Mouse (Mus musculus): ENCODE measurements around the gene Pon3. TPM values are rescaled to one million over a fixed set of nuclear protein-coding genes. Genes with fewer than 3 reads are reported as not detected.

The Pon3 gene
- polyA plus RNA-seq, 1 experiment from 2014 or later = 62.9 TPM

GRCm38 (mm10) chr6:5262322-5263249, 6.5 kb upstream of the Pon3 start:
- Histone ChIP-seq H3K4me3 (ENCODE audit: low read depth, low read length) (no peak overlapping the region), H3K9ac (ENCODE audit: low read depth, low read length) (no peak overlapping the region), H3K4me1 (replicated peaks; ENCODE audit: control insufficient read depth, insufficient read depth, low read length) (no peaks in the 10 kb centered on the region), H3K4me2 (replicated peaks; ENCODE audit: low read depth) (no peak overlapping the region), H3K36me3 (ENCODE audit: control insufficient read depth, insufficient read depth) (peaks cover 38% of the 10 kb centered on the region), H3K27me3 (replicated peaks; ENCODE audit: control insufficient read depth, insufficient read depth, low read length) (no peaks in the 10 kb centered on the region), H3K9me3 (ENCODE audit: control insufficient read depth) (no peaks in the 10 kb centered on the region), H3K27ac (ENCODE audit: low read depth, low read length) (no peak overlapping the region)
- ATAC-seq = no peak
- 62% methylated on average over 9 of the region's 10 CpGs for WGBS
- no peak for TF ChIP-seq CTCF (IDR thresholded peaks at IDR 0.05; ENCODE audit: low read depth)

- ATAC-seq = no peak
- peak overlapping the region; percentile 49 for H3K4me3 ChIP-seq (ENCODE audit: low read depth, low read length)
- no peak overlapping the region; the same call in 1 of the 2 replicates for H3K9ac ChIP-seq (ENCODE audit: low read depth, low read length)
- H3K9me3 ChIP-seq (ENCODE audit: control insufficient read depth) = no peaks in the 10 kb centered on the region
- H3K36me3 ChIP-seq (ENCODE audit: control insufficient read depth, insufficient read depth) = peaks cover 5% of the 10 kb centered on the region; the same call in 1 of the 2 replicates
- H3K27ac ChIP-seq (ENCODE audit: low read depth, low read length) = no peak overlapping the region
- no peaks in the 10 kb centered on the region for H3K27me3 ChIP-seq (replicated peaks; ENCODE audit: control insufficient read depth, insufficient read depth, low read length)
- WGBS = 48% methylated on average over 6 of the region's 6 CpGs
- TF ChIP-seq CTCF (IDR thresholded peaks at IDR 0.05; ENCODE audit: low read depth) = no peak
- no peaks in the 10 kb centered on the region; the same call in 1 of the 2 replicates for H3K4me1 ChIP-seq (replicated peaks; ENCODE audit: control insufficient read depth, insufficient read depth, low read length)
- peak overlapping the region; percentile 72 for H3K4me2 ChIP-seq (replicated peaks; ENCODE audit: low read depth)
Measured at GRCm38 (mm10) chr6:5255291-5255690, 795 bp downstream of the Pon3 start.

- no peak for ATAC-seq
- 95% methylated on average over 2 of the region's 2 CpGs for WGBS
- Histone ChIP-seq H3K36me3 (ENCODE audit: control insufficient read depth, insufficient read depth) (peaks cover 8% of the 10 kb centered on the region; the same call in 1 of the 2 replicates), H3K9me3 (ENCODE audit: control insufficient read depth) (no peaks in the 10 kb centered on the region), H3K9ac (ENCODE audit: low read depth, low read length) (no peak overlapping the region), H3K4me1 (replicated peaks; ENCODE audit: control insufficient read depth, insufficient read depth, low read length) (no peaks in the 10 kb centered on the region; the same call in 1 of the 2 replicates), H3K27ac (ENCODE audit: low read depth, low read length) (no peak overlapping the region), H3K4me2 (replicated peaks; ENCODE audit: low read depth) (peak overlapping the region; percentile 72; the same call in 1 of the 2 replicates), H3K27me3 (replicated peaks; ENCODE audit: control insufficient read depth, insufficient read depth, low read length) (no peaks in the 10 kb centered on the region), H3K4me3 (ENCODE audit: low read depth, low read length) (no peak overlapping the region)
- TF ChIP-seq CTCF (IDR thresholded peaks at IDR 0.05; ENCODE audit: low read depth) = no peak
Measured at GRCm38 (mm10) chr6:5254869-5255268, 1.2 kb downstream of the Pon3 start.

- Histone ChIP-seq H3K4me1 (replicated peaks; ENCODE audit: control insufficient read depth, insufficient read depth, low read length) (no peaks in the 10 kb centered on the region), H3K4me3 (ENCODE audit: low read depth, low read length) (no peak overlapping the region), H3K36me3 (ENCODE audit: control insufficient read depth, insufficient read depth) (peaks cover 11% of the 10 kb centered on the region; the same call in 1 of the 2 replicates), H3K9ac (ENCODE audit: low read depth, low read length) (no peak overlapping the region), H3K27me3 (replicated peaks; ENCODE audit: control insufficient read depth, insufficient read depth, low read length) (no peaks in the 10 kb centered on the region), H3K4me2 (replicated peaks; ENCODE audit: low read depth) (no peak overlapping the region), H3K27ac (ENCODE audit: low read depth, low read length) (no peak overlapping the region), H3K9me3 (ENCODE audit: control insufficient read depth) (no peaks in the 10 kb centered on the region)
- 94% methylated on average over 6 of the region's 6 CpGs for WGBS
- ATAC-seq = no peak
- TF ChIP-seq CTCF (IDR thresholded peaks at IDR 0.05; ENCODE audit: low read depth) = no peak
Measured at GRCm38 (mm10) chr6:5245926-5246325, 10.2 kb downstream of the Pon3 start.

GRCm38 (mm10) chr6:5238799-5239198, 17.3 kb downstream of the Pon3 start:
- H3K36me3 ChIP-seq (ENCODE audit: control insufficient read depth, insufficient read depth) = peaks cover 6% of the 10 kb centered on the region; the same call in 1 of the 2 replicates
- H3K27ac ChIP-seq (ENCODE audit: low read depth, low read length) = no peak overlapping the region
- no peak overlapping the region for H3K4me3 ChIP-seq (ENCODE audit: low read depth, low read length)
- WGBS = 74% methylated on average over 3 of the region's 3 CpGs
- H3K4me2 ChIP-seq (replicated peaks; ENCODE audit: low read depth) = no peak overlapping the region
- no peaks in the 10 kb centered on the region for H3K4me1 ChIP-seq (replicated peaks; ENCODE audit: control insufficient read depth, insufficient read depth, low read length)
- no peaks in the 10 kb centered on the region for H3K9me3 ChIP-seq (ENCODE audit: control insufficient read depth)
- no peak for TF ChIP-seq CTCF (IDR thresholded peaks at IDR 0.05; ENCODE audit: low read depth)
- no peak for ATAC-seq
- no peaks in the 10 kb centered on the region for H3K27me3 ChIP-seq (replicated peaks; ENCODE audit: control insufficient read depth, insufficient read depth, low read length)
- no peak overlapping the region for H3K9ac ChIP-seq (ENCODE audit: low read depth, low read length)

GRCm38 (mm10) chr6:5237510-5237909, 18.6 kb downstream of the Pon3 start:
- Histone ChIP-seq H3K36me3 (ENCODE audit: control insufficient read depth, insufficient read depth) (0 out of 2 replicates have a peak, but pooled peaks cover 4% of the 10 kb centered on the region), H3K4me3 (ENCODE audit: low read depth, low read length) (no peak overlapping the region), H3K9ac (ENCODE audit: low read depth, low read length) (no peak overlapping the region), H3K9me3 (ENCODE audit: control insufficient read depth) (no peaks in the 10 kb centered on the region), H3K4me1 (replicated peaks; ENCODE audit: control insufficient read depth, insufficient read depth, low read length) (no peaks in the 10 kb centered on the region), H3K4me2 (replicated peaks; ENCODE audit: low read depth) (no peak overlapping the region), H3K27me3 (replicated peaks; ENCODE audit: control insufficient read depth, insufficient read depth, low read length) (no peaks in the 10 kb centered on the region), H3K27ac (ENCODE audit: low read depth, low read length) (no peak overlapping the region)
- no peak for ATAC-seq
- TF ChIP-seq CTCF (IDR thresholded peaks at IDR 0.05; ENCODE audit: low read depth) = no peak
- WGBS = 55% methylated on average over 4 of the region's 4 CpGs

Data from intestine, postnatal 0 days (tissue).